Mouse (Mus musculus): ENCODE data around the gene Ghrh. TPM values are rescaled to one million over a fixed set of nuclear protein-coding genes. Genes with fewer than 3 reads are reported as not detected.
A peak's percentile ranks its signal among the peaks of the same experiment; 100 is the strongest.

Ghrh gene
- polyA plus RNA-seq, 1 experiment from 2014 or later: 1.0 TPM

DNA sequence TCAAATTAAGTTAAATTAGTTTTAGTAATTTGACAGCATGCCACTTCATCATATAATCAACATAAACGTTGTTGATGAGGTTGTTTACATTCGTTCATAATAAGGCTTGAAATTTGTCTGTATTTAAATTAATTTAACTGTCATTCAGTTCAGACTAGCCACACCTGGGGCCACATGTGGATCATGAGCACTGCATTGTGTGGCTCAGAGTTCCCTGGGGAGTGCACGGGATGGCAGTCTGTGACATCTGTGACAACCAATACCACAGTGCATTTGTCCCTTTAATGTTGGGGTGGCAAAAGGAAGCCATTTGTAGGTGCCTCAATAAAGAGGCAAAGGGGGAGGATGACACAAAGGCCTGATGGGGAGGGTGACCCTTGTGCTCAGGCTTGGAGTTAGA, 29.7 kb upstream of the Ghrh start:
- no peaks in the 10 kb centered on the region for H3K36me3 ChIP-seq (ENCODE audit: control insufficient read depth, insufficient read depth, low read length)
- no peak overlapping the region for H3K9ac ChIP-seq (ENCODE audit: low read depth, low read length)
- 44% methylated on average over 3 of the region's 3 CpGs for WGBS
- no peak overlapping the region for H3K4me3 ChIP-seq (ENCODE audit: low read depth, low read length)
- H3K4me1 ChIP-seq (replicated peaks; ENCODE audit: control insufficient read depth, insufficient read depth, low read length): no peaks in the 10 kb centered on the region; the same call in 1 of the 2 replicates
- no peak overlapping the region for H3K27ac ChIP-seq (ENCODE audit: low read depth, low read length)
- no peak overlapping the region for H3K4me2 ChIP-seq (replicated peaks; ENCODE audit: low read depth, low read length)
- DNase-seq (ENCODE audit: low spot score) (peak; percentile 27), ATAC-seq (ENCODE audit: low FRiP score) (no peak)
- no peaks in the 10 kb centered on the region for H3K9me3 ChIP-seq (ENCODE audit: control insufficient read depth, low read length)
- no peaks in the 10 kb centered on the region for H3K27me3 ChIP-seq (ENCODE audit: control insufficient read depth, insufficient read depth, low read length)

GRCm38 (mm10) chr2:157375794-157376757, 28.8 kb upstream of the Ghrh start:
- H3K4me1 ChIP-seq (replicated peaks; ENCODE audit: control insufficient read depth, insufficient read depth, low read length): no peaks in the 10 kb centered on the region; the same call in 1 of the 2 replicates
- H3K4me3 ChIP-seq (ENCODE audit: low read depth, low read length): no peak overlapping the region
- peak; percentile 28 for DNase-seq (ENCODE audit: low spot score)
- H3K9me3 ChIP-seq (ENCODE audit: control insufficient read depth, low read length): no peaks in the 10 kb centered on the region
- no peak for ATAC-seq (ENCODE audit: low FRiP score)
- no peaks in the 10 kb centered on the region for H3K27me3 ChIP-seq (ENCODE audit: control insufficient read depth, insufficient read depth, low read length)
- no peak overlapping the region for H3K9ac ChIP-seq (ENCODE audit: low read depth, low read length)
- H3K27ac ChIP-seq (ENCODE audit: low read depth, low read length): no peak overlapping the region
- H3K36me3 ChIP-seq (ENCODE audit: control insufficient read depth, insufficient read depth, low read length): no peaks in the 10 kb centered on the region
- WGBS: 18% methylated on average over 14 of the region's 14 CpGs
- H3K4me2 ChIP-seq (replicated peaks; ENCODE audit: low read depth, low read length): no peak overlapping the region

DNA sequence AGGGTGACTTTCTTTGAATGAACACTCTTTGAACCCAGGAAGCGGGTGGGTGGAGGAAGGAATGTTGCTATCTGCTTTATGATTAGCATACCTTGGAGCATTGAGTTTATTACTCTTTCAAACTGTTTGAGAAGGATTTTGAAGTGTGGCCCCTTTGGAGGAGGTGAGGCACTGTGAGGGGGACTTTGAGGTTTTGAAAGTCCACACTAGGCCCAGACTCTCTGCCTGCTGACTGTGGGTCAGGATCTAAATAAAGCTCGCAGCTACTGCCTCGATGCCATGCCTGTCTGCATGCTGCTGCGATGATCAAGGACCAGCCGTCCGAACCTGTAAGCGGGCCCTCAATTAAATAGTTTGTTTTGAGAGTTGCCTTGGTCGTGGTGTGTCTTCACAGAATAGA, 27.7 kb upstream of the Ghrh start:
- H3K9ac ChIP-seq (ENCODE audit: low read depth, low read length): no peak overlapping the region
- H3K27me3 ChIP-seq (ENCODE audit: control insufficient read depth, insufficient read depth, low read length): no peaks in the 10 kb centered on the region
- no peak for DNase-seq (ENCODE audit: low spot score)
- no peak overlapping the region for H3K27ac ChIP-seq (ENCODE audit: low read depth, low read length)
- H3K4me3 ChIP-seq (ENCODE audit: low read depth, low read length): no peak overlapping the region
- H3K9me3 ChIP-seq (ENCODE audit: control insufficient read depth, low read length): no peaks in the 10 kb centered on the region
- no peaks in the 10 kb centered on the region for H3K36me3 ChIP-seq (ENCODE audit: control insufficient read depth, insufficient read depth, low read length)
- no peak overlapping the region for H3K4me2 ChIP-seq (replicated peaks; ENCODE audit: low read depth, low read length)
- 54% methylated on average over 8 of the region's 8 CpGs for WGBS
- H3K4me1 ChIP-seq (replicated peaks; ENCODE audit: control insufficient read depth, insufficient read depth, low read length): no peaks in the 10 kb centered on the region; the same call in 1 of the 2 replicates
- ATAC-seq (ENCODE audit: low FRiP score): no peak

DNA sequence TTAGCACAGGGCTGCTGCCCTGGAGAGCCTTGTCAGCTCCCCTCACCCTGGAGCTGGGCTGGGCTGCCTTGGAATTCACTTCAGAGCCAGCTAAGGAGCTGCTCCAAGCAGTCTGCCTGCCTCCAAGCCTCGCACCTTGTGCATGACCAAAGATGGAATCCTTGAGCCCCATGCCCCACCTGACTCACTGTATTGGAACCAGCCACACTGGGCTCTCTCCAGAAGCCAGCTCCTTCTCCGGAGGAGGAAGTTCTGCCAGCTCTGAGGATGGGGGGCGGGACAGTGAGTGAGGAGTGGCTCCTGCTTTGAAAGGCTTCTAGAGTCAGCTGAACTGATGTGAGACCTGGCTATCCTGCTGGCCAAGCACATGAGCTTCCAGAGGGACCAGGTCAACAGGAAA, 26.4 kb upstream of the Ghrh start:
- peaks cover 1% of the 10 kb centered on the region for H3K4me1 ChIP-seq (replicated peaks; ENCODE audit: control insufficient read depth, insufficient read depth, low read length)
- no peak for DNase-seq (ENCODE audit: low spot score)
- 95% methylated on average over 3 of the region's 3 CpGs for WGBS
- no peak overlapping the region for H3K4me3 ChIP-seq (ENCODE audit: low read depth, low read length)
- no peak overlapping the region for H3K4me2 ChIP-seq (replicated peaks; ENCODE audit: low read depth, low read length)
- H3K36me3 ChIP-seq (ENCODE audit: control insufficient read depth, insufficient read depth, low read length): no peaks in the 10 kb centered on the region
- no peaks in the 10 kb centered on the region for H3K27me3 ChIP-seq (ENCODE audit: control insufficient read depth, insufficient read depth, low read length)
- no peak for ATAC-seq (ENCODE audit: low FRiP score)
- no peak overlapping the region for H3K9ac ChIP-seq (ENCODE audit: low read depth, low read length)
- no peaks in the 10 kb centered on the region for H3K9me3 ChIP-seq (ENCODE audit: control insufficient read depth, low read length)
- no peak overlapping the region for H3K27ac ChIP-seq (ENCODE audit: low read depth, low read length)

DNA sequence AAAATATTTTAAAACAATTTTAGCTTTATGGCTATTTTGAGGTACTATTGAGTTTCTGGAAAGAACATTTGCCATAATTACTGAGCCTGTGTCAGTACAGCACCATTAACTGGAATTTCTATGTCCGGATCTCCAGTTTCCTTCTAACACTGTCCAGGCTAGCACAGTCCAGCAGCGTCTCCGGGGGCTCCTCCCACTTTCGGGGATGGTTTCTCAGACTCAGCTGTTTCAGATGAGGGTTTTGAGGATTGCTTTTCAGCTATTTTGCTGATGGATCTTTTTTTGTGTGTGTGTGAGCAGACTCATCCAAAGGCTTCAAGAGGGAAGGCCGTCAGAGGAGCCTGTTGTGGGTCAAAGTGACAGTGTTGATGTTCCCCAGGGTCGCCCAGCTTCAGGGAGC, 24.4 kb upstream of the Ghrh start:
- Histone ChIP-seq H3K27ac (ENCODE audit: low read depth, low read length) (no peak overlapping the region), H3K36me3 (ENCODE audit: control insufficient read depth, insufficient read depth, low read length) (no peaks in the 10 kb centered on the region), H3K27me3 (ENCODE audit: control insufficient read depth, insufficient read depth, low read length) (no peaks in the 10 kb centered on the region), H3K4me1 (replicated peaks; ENCODE audit: control insufficient read depth, insufficient read depth, low read length) (peaks cover 6% of the 10 kb centered on the region), H3K9me3 (ENCODE audit: control insufficient read depth, low read length) (no peaks in the 10 kb centered on the region), H3K4me2 (replicated peaks; ENCODE audit: low read depth, low read length) (no peak overlapping the region), H3K4me3 (ENCODE audit: low read depth, low read length) (no peak overlapping the region), H3K9ac (ENCODE audit: low read depth, low read length) (no peak overlapping the region)
- no peak for ATAC-seq (ENCODE audit: low FRiP score)
- no peak for DNase-seq (ENCODE audit: low spot score)
- WGBS: 83% methylated on average over 6 of the region's 6 CpGs

DNA sequence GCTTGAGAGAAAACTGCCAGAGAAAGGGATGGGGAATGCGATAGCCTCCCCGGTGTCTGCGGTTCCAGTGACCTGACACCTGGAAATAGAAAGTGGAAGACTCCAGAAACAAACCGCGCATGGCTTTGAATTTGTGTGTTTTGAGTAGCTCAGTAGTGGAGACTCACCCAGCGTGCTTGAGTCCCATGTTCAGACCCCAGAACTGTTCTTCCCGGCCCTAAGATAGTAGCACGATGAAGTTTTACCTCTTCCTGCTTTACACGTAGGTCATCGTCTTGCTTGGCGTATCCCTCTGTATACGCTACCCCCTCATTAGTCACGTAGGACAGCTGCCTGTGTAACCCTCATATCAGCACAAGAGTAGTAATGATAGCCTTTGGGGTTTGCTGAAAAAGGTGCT, 20.7 kb upstream of the Ghrh start:
- peak overlapping the region; percentile 92 for H3K9ac ChIP-seq (ENCODE audit: low read depth, low read length)
- H3K36me3 ChIP-seq (ENCODE audit: control insufficient read depth, insufficient read depth, low read length): no peaks in the 10 kb centered on the region
- peaks cover 6% of the 10 kb centered on the region for H3K4me1 ChIP-seq (replicated peaks; ENCODE audit: control insufficient read depth, insufficient read depth, low read length)
- H3K4me2 ChIP-seq (replicated peaks; ENCODE audit: low read depth, low read length): peak overlapping the region; percentile 87
- H3K27ac ChIP-seq (ENCODE audit: low read depth, low read length): peak overlapping the region; percentile 87
- H3K9me3 ChIP-seq (ENCODE audit: control insufficient read depth, low read length): no peaks in the 10 kb centered on the region
- ATAC-seq (ENCODE audit: low FRiP score) (no peak; the same call in 1 of the 2 replicates), DNase-seq (ENCODE audit: low spot score) (no peak)
- peak overlapping the region; percentile 79 for H3K4me3 ChIP-seq (ENCODE audit: low read depth, low read length)
- H3K27me3 ChIP-seq (ENCODE audit: control insufficient read depth, insufficient read depth, low read length): no peaks in the 10 kb centered on the region
- 13% methylated on average over 13 of the region's 13 CpGs for WGBS

- peak within 1 kb of the TSS; percentile 87 for H3K27ac ChIP-seq (ENCODE audit: low read depth, low read length)
- peak within 1 kb of the TSS; percentile 92 for H3K9ac ChIP-seq (ENCODE audit: low read depth, low read length)
- no peaks in the 10 kb centered on the region for H3K36me3 ChIP-seq (ENCODE audit: control insufficient read depth, insufficient read depth, low read length)
- ATAC-seq (ENCODE audit: low FRiP score) (peak; percentile 87), DNase-seq (ENCODE audit: low spot score) (peak; percentile 94)
- peak within 1 kb of the TSS; percentile 79 for H3K4me3 ChIP-seq (ENCODE audit: low read depth, low read length)
- peaks cover 6% of the 10 kb centered on the region for H3K4me1 ChIP-seq (replicated peaks; ENCODE audit: control insufficient read depth, insufficient read depth, low read length)
- 4% methylated on average over 42 of the region's 42 CpGs for WGBS
- no peaks in the 10 kb centered on the region for H3K9me3 ChIP-seq (ENCODE audit: control insufficient read depth, low read length)
- H3K27me3 ChIP-seq (ENCODE audit: control insufficient read depth, insufficient read depth, low read length): no peaks in the 10 kb centered on the region
- peak within 1 kb of the TSS; percentile 87 for H3K4me2 ChIP-seq (replicated peaks; ENCODE audit: low read depth, low read length)
Measured at GRCm38 (mm10) chr2:157367184-157367893, 20.0 kb upstream of the Ghrh start, which contains the start of gene Manbal. Gene Manbal, plus strand, starts transcription at chr2:157367594.

GRCm38 (mm10) chr2:157366762-157367161, 19.5 kb upstream of the Ghrh start:
- 89% methylated on average over 9 of the region's 9 CpGs for WGBS
- H3K4me3 ChIP-seq (ENCODE audit: low read depth, low read length): no peak overlapping the region
- H3K9ac ChIP-seq (ENCODE audit: low read depth, low read length): no peak overlapping the region; the same call in 1 of the 2 replicates
- no peak overlapping the region for H3K27ac ChIP-seq (ENCODE audit: low read depth, low read length)
- H3K4me1 ChIP-seq (replicated peaks; ENCODE audit: control insufficient read depth, insufficient read depth, low read length): peaks cover 6% of the 10 kb centered on the region
- ATAC-seq (ENCODE audit: low FRiP score) (no peak), DNase-seq (ENCODE audit: low spot score) (no peak)
- no peaks in the 10 kb centered on the region for H3K9me3 ChIP-seq (ENCODE audit: control insufficient read depth, low read length)
- no peaks in the 10 kb centered on the region for H3K36me3 ChIP-seq (ENCODE audit: control insufficient read depth, insufficient read depth, low read length)
- H3K27me3 ChIP-seq (ENCODE audit: control insufficient read depth, insufficient read depth, low read length): no peaks in the 10 kb centered on the region
- no peak overlapping the region for H3K4me2 ChIP-seq (replicated peaks; ENCODE audit: low read depth, low read length)
